Mouse (Mus musculus) myocyte (in vitro differentiated cells): ENCODE measurements around the gene Wnt2. TPM values are rescaled to one million over a fixed set of nuclear protein-coding genes. Genes with fewer than 3 reads are reported as not detected.

ENCODE experiments used
- H3K27me3 ChIP-seq: one replicate; pipeline ENCODE4 v1.6.1; 2011; ENCODE audit not compliant: control insufficient read depth, insufficient read depth, insufficient read length
- H3K36me3 ChIP-seq: one replicate; pipeline ENCODE4 v1.6.1; 2011; ENCODE audit not compliant: control insufficient read depth, insufficient read depth
- H3K4me2 ChIP-seq: one replicate; pipeline ENCODE4 v1.6.1; 2011; ENCODE audit warnings: low read depth, control low read depth
- H3K4me3 ChIP-seq: one replicate; pipeline ENCODE4 v1.5.1; 2011; ENCODE audit warnings: mild to moderate bottlenecking, control low read depth, moderate library complexity
- H3K79me2 ChIP-seq: one replicate; pipeline ENCODE4 v1.6.1; 2011; ENCODE audit not compliant: control insufficient read depth, insufficient read depth
- H3ac ChIP-seq: one replicate; pipeline ENCODE4 v1.6.1; 2011; ENCODE audit not compliant: control insufficient read depth, insufficient read length
- CEBPB ChIP-seq: IDR thresholded peaks from 2 replicates; pipeline ENCODE4 v1.6.1; 2011; ENCODE audit warnings: mild to moderate bottlenecking, moderate library complexity; ENCODE audit not compliant: poor library complexity, insufficient read depth, severe bottlenecking
- E2F4 ChIP-seq: IDR thresholded peaks from one replicate; pipeline ENCODE4 v1.6.1; 2011; ENCODE audit warnings: mild to moderate bottlenecking, control low read depth, moderate library complexity; ENCODE audit not compliant: insufficient read depth
- MAX ChIP-seq: IDR thresholded peaks from one replicate; pipeline ENCODE4 v1.6.1; 2011; ENCODE audit warnings: low read depth, mild to moderate bottlenecking, control low read depth
- MYOD1 ChIP-seq, 3 experiments: IDR thresholded peaks; one replicate each; pipeline ENCODE4 v1.6.1; 2011; ENCODE audit warnings: control low read depth in 2 of 3, low read depth in 2 of 3, mild to moderate bottlenecking in 2 of 3, moderate library complexity in 1 of 3; ENCODE audit not compliant: insufficient read length in 2 of 3, control insufficient read depth in 1 of 3
- MYOG ChIP-seq, 3 experiments: IDR thresholded peaks; one replicate each; pipeline ENCODE4 v1.6.1; 2011; ENCODE audit warnings: control low read depth in 2 of 3, low read depth in 2 of 3, mild to moderate bottlenecking in 2 of 3; ENCODE audit not compliant: insufficient read length in 2 of 3, control insufficient read depth in 1 of 3, insufficient read depth in 1 of 3
- POLR2A ChIP-seq: IDR thresholded peaks from one replicate; pipeline ENCODE4 v1.6.1; 2011; ENCODE audit warnings: low read depth, mild to moderate bottlenecking, control low read depth, moderate library complexity; ENCODE audit not compliant: insufficient read length
- POLR2AphosphoS2 ChIP-seq: IDR thresholded peaks from one replicate; pipeline ENCODE4 v1.6.1; 2011; ENCODE audit warnings: low read depth, control low read depth; ENCODE audit not compliant: insufficient read length
- REST ChIP-seq: IDR thresholded peaks from one replicate; pipeline ENCODE4 v1.6.1; 2011; ENCODE audit warnings: mild to moderate bottlenecking, control low read depth, moderate library complexity; ENCODE audit not compliant: insufficient read depth, insufficient read length
- SRF ChIP-seq: IDR thresholded peaks from one replicate; pipeline ENCODE4 v1.6.1; 2011; ENCODE audit warnings: low read depth; ENCODE audit not compliant: control insufficient read depth, insufficient read length
- TCF12 ChIP-seq: IDR thresholded peaks from one replicate; pipeline ENCODE4 v1.6.1; 2011; ENCODE audit warnings: mild to moderate bottlenecking, control low read depth; ENCODE audit not compliant: poor library complexity, insufficient read depth, severe bottlenecking
- TCF3 ChIP-seq: IDR thresholded peaks from one replicate; pipeline ENCODE4 v1.6.1; 2011; ENCODE audit warnings: low read depth, control low read depth; ENCODE audit not compliant: insufficient read length
- USF1 ChIP-seq: IDR thresholded peaks from one replicate; pipeline ENCODE4 v1.6.1; 2011; ENCODE audit warnings: low read depth, mild to moderate bottlenecking, control low read depth, moderate library complexity
- polyA plus RNA-seq: library from polyadenylated mRNA; unstranded; fragments of >200 nt; fragmentation: generic; extraction: Trizol; gene quantifications from one replicate; pipeline ENCODE4 v1.2.1, GENCODE M21; 2012; ENCODE audit warnings: missing spikeins

Wnt2 gene
- polyA plus RNA-seq, 1 experiment: not detected

DNA sequence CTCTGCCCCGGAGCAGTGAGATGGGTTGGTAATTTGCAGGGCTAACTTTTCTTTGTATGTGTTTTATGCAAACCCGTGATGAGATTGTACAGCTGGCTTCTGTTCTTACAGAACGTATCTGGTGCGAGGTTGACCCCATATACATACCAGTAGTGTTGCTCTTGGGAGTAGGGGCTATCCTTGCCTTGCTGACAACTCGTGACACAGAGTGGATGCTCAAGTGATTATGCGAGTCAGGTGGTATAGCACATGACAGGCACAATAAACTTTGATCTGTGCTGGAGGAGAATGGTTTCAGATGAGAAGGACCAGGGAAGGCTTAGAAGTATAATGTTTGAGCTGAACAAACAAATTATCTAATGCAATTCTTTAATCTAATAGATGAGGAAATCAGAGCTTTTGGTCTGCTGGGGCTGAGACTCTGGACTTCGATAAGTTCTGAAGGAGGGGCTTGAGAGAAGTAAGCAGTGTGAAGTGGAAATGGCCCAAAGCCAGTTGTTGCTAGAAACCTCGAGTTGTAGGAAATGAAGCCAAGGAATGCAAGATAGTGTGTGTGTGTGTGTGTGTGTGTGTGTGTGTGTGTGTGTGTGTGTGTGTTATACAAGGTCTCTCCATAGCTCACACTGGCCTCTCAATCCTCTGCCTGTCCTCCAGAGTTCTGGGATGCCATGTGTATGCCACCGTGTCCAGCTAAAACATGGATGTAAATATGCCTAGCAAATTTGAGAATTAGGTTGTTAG is 86.3 kb downstream of the Wnt2 start:
- Histone ChIP-seq H3K4me2 (no peak overlapping the region), H3ac (no peak overlapping the region), H3K4me3 (no peak overlapping the region), H3K36me3 (no peaks in the 10 kb centered on the region), H3K27me3 (no peaks in the 10 kb centered on the region), H3K79me2 (no peaks in the 10 kb centered on the region)
- TF ChIP-seq E2F4 (no peak), POLR2A (no peak), MYOD1 (IDR thresholded peaks at IDR 0.05; ENCODE audit: control insufficient read depth in 1 of 3, insufficient read length in 2 of 3, low read depth in 2 of 3) (no peak), POLR2AphosphoS2 (no peak), TCF3 (no peak), TCF12 (no peak), CEBPB (no peak), MYOG (IDR thresholded peaks at IDR 0.05; ENCODE audit: control insufficient read depth in 1 of 3, insufficient read depth in 1 of 3, insufficient read length in 2 of 3, low read depth in 2 of 3) (no peak), MAX (no peak), USF1 (no peak), SRF (no peak), REST (no peak)

DNA sequence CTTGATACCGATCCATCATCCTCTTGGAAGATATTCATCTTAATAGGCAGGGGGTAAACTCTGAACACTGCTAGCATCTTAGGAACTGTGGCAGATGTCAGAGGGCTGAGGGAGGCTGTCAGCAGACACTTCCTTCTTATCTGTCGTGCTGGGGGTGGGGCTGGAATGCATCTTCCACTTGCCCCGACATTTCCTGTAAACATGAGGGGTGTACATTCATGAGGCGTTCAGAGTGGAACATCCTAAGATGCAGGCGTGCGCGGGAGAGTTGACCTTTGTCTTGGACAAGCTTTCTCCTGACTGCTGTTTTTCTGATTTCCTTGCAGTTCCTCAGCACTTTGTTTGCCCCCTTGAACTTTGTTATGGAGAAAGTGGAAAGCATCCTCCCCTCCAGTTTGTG is 88.0 kb downstream of the Wnt2 start:
- H3K4me3 ChIP-seq: no peak overlapping the region
- no peak overlapping the region for H3K4me2 ChIP-seq
- no peaks in the 10 kb centered on the region for H3K36me3 ChIP-seq
- H3K79me2 ChIP-seq: no peaks in the 10 kb centered on the region
- TF ChIP-seq CEBPB (no peak), USF1 (no peak), REST (no peak), POLR2AphosphoS2 (no peak), POLR2A (no peak), TCF3 (no peak), MAX (no peak), E2F4 (no peak), MYOD1 (IDR thresholded peaks at IDR 0.05; ENCODE audit: control insufficient read depth in 1 of 3, insufficient read length in 2 of 3, low read depth in 2 of 3) (no peak), TCF12 (no peak), MYOG (IDR thresholded peaks at IDR 0.05; ENCODE audit: control insufficient read depth in 1 of 3, insufficient read depth in 1 of 3, insufficient read length in 2 of 3, low read depth in 2 of 3) (no peak), SRF (no peak)
- no peaks in the 10 kb centered on the region for H3K27me3 ChIP-seq
- no peak overlapping the region for H3ac ChIP-seq

DNA sequence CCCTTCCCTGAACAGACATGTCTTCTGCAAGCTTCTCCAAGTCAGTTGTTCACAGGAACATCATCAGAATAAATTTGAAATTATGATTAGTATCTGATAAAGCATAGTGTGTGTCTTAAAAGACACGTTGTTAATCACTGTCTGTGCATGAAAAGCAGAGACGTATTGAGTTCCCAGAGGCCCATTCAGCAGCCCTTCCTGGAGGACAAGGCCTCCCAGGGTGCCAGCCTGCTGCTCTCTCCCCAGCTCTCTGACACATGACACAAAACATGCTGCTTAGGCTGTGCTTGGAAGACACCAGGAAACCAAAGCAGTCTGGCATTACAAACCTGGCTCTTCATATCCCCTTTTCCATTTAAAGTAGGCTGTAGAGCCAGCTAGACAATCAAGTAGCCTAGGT is 88.5 kb downstream of the Wnt2 start:
- TF ChIP-seq E2F4: no peak
- no peak for TF ChIP-seq MAX
- Histone ChIP-seq H3K27me3 (no peaks in the 10 kb centered on the region), H3K4me2 (no peak overlapping the region), H3K4me3 (no peak overlapping the region), H3K79me2 (no peaks in the 10 kb centered on the region), H3K36me3 (no peaks in the 10 kb centered on the region), H3ac (no peak overlapping the region)

Other genes starting within 250 kb of the Wnt2 start
- not detected for gene Asz1, start 78.5 kb upstream of the Wnt2 start, polyA plus RNA-seq
- not detected for gene Cftr, start 140.1 kb upstream of the Wnt2 start, polyA plus RNA-seq